Mouse (Mus musculus) cortical plate, adult 2 months (tissue): ENCODE results near the gene Pgf. TPM values are rescaled to one million over a fixed set of nuclear protein-coding genes. Genes with fewer than 3 reads are reported as not detected.

Experiments
- H3K27ac ChIP-seq: fragments of 200-500 bp; 2 replicates; pipeline ENCODE4 v1.5.1; 2012; ENCODE audit warnings: low read length, control low read depth, inconsistent platforms; ENCODE audit not compliant: insufficient read depth
- H3K4me1 ChIP-seq: fragments of 200-500 bp; 2 replicates; pipeline ENCODE4 v1.6.1; 2011; ENCODE audit warnings: low read length; ENCODE audit not compliant: control insufficient read depth, insufficient read depth
- H3K4me3 ChIP-seq: fragments of 200-500 bp; 2 replicates; pipeline ENCODE4 v1.5.1; 2011; ENCODE audit warnings: mild to moderate bottlenecking, low read length, control low read depth; ENCODE audit not compliant: insufficient read depth
- CTCF ChIP-seq: fragments of 200-500 bp; IDR thresholded peaks from 2 replicates; pipeline ENCODE4 v1.5.1; 2011; ENCODE audit warnings: mild to moderate bottlenecking, control low read depth, low read length; ENCODE audit not compliant: insufficient read depth; ENCODE audit errors: extremely low read depth
- POLR2A ChIP-seq: fragments of 200-500 bp; IDR thresholded peaks from 2 replicates; pipeline ENCODE4 v1.6.1; 2011; ENCODE audit warnings: mild to moderate bottlenecking, low read length, control low read depth; ENCODE audit not compliant: insufficient read depth; ENCODE audit errors: extremely low read depth
- polyA plus RNA-seq: library from polyadenylated mRNA; depleted of rRNA; stranded (reverse); fragments of >200 nt; gene quantifications from 2 replicates; pipeline ENCODE4 v1.2.3, GENCODE M21; 2012

Gene Pgf
- polyA plus RNA-seq, 1 experiment = 2.9 TPM

DNA sequence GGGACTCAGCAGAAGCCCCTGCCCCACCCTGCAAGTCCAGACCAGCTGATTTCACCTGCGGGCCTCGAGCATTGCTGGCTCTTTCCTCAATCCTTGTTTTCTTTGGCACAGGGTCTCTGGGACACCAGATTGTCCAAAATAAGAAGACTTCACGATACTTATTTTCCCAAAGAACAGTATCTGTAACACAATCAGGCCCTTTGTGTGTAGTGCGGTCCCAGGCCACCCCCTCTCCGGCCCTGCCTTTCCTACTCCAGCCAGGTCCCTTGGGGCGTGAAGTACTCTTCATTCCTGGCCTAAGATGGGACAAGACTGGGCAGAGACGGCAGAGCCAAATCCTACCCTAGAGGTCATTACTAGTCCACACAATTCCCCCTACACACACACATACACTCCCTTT, 24.6 kb upstream of the Pgf start:
- H3K27ac ChIP-seq = no peak overlapping the region
- TF ChIP-seq POLR2A (no peak), CTCF (no peak)
- H3K4me3 ChIP-seq = no peak overlapping the region
- H3K4me1 ChIP-seq = no peaks in the 10 kb centered on the region

DNA sequence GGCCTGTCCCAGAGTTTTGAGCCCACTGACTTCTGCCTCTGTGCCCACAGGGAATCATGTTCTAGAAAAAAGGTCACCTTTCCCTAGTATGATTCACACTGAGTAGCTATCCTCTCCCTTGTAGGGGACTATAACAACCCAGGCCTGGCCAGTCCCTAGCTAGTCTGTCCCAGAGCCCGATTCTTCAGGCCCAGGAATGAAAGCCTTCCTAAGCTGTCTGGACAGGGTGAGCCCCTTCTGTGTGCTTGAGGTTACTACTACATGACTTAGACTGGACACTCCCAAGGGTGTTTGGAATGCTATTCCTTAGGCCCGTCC, 24.2 kb upstream of the Pgf start:
- Histone ChIP-seq H3K27ac (no peak overlapping the region), H3K4me3 (no peak overlapping the region), H3K4me1 (no peaks in the 10 kb centered on the region)
- no peak for TF ChIP-seq POLR2A
- no peak for TF ChIP-seq CTCF

DNA sequence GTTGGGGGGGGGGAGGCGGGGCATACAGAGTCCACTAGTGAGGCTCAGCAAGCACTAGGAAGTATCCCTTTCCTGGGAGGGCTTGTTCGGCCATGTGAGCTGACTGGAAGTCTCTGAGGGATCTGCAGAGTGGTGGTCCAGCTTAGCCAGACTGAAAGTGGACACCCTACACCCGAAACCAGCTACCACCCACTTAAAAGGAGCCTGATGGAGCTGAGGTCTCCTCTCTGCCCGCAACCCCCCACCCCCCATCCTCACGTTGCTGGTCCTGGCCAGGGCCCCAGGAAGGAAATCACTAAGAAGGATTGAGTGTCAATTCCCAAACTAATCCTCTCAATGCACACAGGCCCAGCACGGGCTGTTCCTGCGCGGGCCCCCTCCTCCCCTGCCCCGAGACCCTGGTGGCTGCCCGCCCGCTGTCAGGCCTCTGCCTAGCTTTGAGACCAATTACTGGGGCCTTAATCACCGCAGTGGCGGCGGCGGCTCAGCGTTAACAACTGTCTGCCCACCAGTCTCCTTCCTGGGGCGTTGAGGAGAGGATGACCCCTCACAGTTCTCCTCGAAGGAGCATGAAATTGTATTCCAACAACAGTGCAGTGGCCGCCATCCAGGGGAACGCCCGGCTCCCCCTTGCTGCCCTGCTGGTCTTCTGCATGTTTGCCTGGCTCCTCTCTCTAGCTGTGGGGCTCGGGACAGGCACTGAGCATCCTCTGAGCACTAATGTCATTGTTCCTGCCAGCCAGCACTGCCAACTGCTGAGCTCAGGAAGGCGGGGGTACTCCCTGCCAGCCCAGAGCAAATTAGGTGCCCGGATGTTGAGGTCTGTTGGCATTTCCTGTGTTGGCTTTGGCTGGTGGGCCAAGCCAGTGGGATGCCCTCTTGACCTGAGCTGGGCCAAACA, 23.6 kb upstream of the Pgf start:
- H3K4me1 ChIP-seq = no peaks in the 10 kb centered on the region
- H3K27ac ChIP-seq = no peak overlapping the region
- TF ChIP-seq POLR2A (no peak), CTCF (no peak)
- H3K4me3 ChIP-seq = no peak overlapping the region

DNA sequence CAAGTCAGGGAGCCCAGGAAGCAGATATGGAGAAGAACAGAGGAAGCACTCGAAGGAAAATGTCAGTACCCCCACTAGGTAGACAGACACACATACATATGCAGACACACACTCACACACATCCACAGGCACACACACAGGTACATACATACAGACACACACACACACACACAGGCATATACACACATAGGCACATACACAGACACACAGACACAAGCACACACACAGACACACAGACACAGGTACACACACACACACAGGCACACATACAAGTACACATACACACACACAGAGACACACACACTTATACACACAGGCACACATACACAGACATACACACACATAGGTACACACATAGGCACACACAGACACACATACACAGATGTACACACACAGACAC, 22.4 kb upstream of the Pgf start:
- H3K27ac ChIP-seq = no peak overlapping the region
- H3K4me3 ChIP-seq = no peak overlapping the region
- no peaks in the 10 kb centered on the region for H3K4me1 ChIP-seq
- no peak for TF ChIP-seq POLR2A
- no peak for TF ChIP-seq CTCF

DNA sequence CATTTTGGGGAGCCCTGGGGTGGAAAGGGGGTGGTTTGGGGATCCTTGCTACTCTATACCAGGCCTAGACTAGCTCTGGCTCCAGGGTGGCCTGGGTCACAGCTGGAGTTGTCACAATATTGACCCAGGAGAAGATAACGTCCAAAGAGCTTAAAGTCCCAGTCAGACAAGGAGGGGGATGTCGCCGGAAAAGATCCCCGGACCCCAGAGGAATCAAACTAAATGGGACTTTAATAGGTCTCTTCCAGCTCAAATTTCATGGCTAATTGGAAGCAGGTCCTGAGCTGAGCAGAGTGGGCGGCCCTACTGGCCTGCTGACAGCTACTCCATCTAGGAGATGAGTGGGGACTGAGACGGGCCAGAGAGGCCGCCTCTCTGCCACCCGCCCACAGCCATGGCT, 20.3 kb upstream of the Pgf start:
- Histone ChIP-seq H3K4me3 (no peak overlapping the region), H3K27ac (no peak overlapping the region), H3K4me1 (no peaks in the 10 kb centered on the region)
- TF ChIP-seq POLR2A (no peak), CTCF (no peak)

DNA sequence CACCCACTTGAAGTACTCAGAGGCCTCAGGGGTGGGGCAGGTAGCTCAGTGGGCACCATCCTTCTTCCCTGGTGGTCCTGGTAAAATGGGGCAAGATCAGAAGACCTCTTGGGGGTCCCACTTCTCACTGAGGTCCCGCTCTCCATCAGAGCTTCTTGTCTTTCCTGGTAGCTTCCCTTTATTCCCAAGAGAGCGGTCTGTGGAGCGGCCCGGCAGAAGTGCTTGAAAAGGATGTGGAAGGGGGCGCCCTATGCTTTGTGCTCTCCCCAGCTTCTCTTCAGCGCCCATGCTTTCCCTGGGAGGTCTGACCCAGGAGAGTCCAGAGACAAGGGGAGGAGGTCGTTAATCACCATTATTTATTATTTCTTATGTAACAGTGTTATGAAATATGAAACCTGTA, 19.8 kb upstream of the Pgf start:
- no peak for TF ChIP-seq POLR2A
- TF ChIP-seq CTCF = no peak
- Histone ChIP-seq H3K4me1 (no peaks in the 10 kb centered on the region), H3K27ac (no peak overlapping the region), H3K4me3 (no peak overlapping the region)

DNA sequence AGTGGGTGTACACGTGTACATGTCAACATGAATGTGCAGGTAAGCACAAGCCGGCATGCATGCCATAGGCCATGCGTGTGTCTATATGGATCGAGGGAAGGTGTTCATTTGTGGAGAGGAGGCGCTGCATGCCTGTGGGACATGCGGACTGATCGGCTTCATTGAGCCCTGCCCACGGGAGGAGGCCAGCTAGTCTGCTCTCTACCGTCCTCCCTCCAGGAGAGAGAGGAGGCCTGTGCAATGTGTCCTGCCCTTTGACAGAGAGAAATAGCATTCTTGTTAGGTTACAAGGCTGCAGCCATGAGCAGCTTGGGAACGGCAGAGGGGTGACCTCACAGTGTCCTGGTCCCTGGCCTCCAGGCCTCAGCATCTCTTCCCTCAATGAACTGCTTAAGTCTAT, 18.6 kb upstream of the Pgf start:
- TF ChIP-seq CTCF = no peak
- no peak for TF ChIP-seq POLR2A
- H3K4me3 ChIP-seq = no peak overlapping the region
- no peaks in the 10 kb centered on the region for H3K4me1 ChIP-seq
- H3K27ac ChIP-seq = no peak overlapping the region

DNA sequence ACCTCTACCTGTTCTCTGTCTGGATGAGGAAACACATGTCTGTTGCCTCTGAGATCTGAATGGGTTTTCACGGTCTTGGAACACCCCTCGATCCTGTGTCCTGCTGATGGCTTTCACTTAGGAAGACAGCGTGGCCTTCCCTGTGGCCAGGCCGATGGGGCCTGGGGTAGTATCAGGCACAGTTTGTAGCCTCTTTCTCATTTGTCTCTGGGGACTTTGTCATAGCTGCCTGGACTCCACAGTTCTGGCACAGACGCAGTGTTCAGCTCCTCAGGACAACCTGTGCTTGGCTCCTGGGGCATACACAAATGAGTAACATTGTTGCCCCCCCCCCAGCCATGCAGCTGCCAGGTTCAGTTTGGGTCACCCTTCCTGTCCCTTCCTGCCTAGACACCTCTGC, 17.5 kb upstream of the Pgf start:
- Histone ChIP-seq H3K4me3 (no peak overlapping the region), H3K27ac (no peak overlapping the region), H3K4me1 (no peaks in the 10 kb centered on the region)
- TF ChIP-seq CTCF (no peak), POLR2A (no peak)

DNA sequence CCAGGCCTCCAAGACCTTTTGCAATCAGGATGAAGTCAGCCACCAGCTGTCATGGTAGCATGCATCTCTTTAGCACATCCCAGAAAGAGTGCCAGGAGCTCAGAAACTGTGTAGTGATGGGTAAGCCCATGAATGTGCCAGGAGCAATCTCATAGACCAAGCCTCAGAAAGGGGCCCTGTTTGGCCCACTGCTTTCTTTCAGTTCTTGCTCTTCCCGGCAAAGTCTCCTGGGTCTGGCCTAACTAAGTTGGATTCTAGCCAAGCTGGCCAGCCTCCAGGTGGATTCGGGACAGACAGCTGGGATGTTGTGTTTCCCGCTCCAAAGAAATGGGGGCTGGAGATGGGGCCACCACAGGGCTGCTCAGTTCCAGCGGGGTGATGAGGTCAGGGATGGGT, 17.0 kb upstream of the Pgf start:
- Histone ChIP-seq H3K27ac (no peak overlapping the region), H3K4me3 (no peak overlapping the region)
- no peak for TF ChIP-seq CTCF
- TF ChIP-seq POLR2A = no peak

DNA sequence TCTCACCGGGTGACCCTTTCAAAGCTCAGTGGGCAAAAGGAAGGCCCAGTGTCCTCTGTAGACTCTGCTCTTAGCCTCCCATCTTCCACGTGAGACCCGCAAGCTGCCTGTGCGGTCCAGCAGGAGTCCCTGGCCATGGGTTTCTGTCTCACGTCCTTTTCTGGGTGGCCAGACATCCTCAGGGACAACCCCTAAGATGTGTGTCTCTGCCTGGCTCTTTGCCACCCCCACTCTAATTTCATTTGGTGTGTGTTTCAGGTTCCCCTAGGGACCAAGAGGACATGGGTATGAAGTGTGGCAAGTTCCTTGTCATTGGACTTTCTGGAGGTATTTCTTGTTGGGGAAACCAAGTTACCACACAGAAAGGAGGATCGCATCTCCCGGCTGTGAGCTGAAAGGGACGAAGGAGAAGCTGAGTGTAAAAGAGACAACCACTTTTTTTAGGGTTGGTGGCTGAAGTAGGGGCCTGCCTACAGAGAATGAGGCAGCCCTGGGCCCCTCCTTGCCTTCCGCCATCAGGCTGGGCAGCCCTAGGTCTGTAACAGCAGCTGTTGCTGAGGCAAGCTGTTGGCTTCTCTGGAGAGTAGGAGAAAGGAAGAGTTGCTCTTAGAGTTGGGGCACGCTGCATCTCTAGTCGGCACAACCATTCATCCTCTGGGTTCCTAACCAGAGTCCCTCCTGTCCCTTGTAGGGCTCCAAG, 16.5 kb upstream of the Pgf start:
- Histone ChIP-seq H3K4me1 (no peaks in the 10 kb centered on the region), H3K27ac (no peak overlapping the region), H3K4me3 (no peak overlapping the region)
- no peak for TF ChIP-seq CTCF
- no peak for TF ChIP-seq POLR2A

More for the DNA sequence above, 17.0 kb upstream of the Pgf start:
- no peaks in the 10 kb centered on the region for H3K4me1 ChIP-seq
